7 mouse cellular contexts compared by ENCODE assay signal in the genomic region with DNA sequence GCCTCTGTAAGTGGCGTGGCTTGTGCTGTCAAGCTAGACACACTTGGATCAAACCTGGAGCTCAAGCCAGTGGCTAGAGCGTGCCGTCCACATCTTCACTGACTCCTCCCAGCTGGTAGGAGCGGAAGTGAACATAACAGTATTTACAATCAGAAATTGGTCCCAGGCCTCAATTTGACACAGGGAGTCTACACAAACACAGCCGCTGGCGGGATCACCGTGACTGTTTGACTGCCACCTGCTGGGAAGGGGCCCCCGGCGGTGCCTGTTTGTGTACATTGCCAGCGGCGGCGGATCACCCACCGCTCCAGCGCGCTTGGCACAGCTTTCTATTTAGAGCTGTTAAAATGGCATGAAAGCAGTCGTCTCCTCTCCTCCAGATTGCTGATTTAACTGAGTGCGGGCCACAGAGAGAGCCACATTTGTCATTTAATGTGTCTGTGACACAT. TPM values are rescaled to one million over a fixed set of nuclear protein-coding genes. Genes with fewer than 3 reads are reported as not detected.
A peak's percentile ranks its signal among the peaks of the same experiment; 100 is the strongest.
DNase-seq lines count a peak whose midpoint lies in the region; ATAC-seq and TF ChIP-seq lines count a peak whose summit lies in the region.

No protein-coding gene starts in this region.

- peak overlapping the region; percentile 48; the same call in 1 of the 2 replicates for H3K27ac ChIP-seq in hindbrain, postnatal 0 days
- no peak overlapping the region for H3K27ac ChIP-seq in midbrain, embryonic 10.5 days (replicated peaks)

- H3K27me3 ChIP-seq in hindbrain, postnatal 0 days (ENCODE audit: insufficient read depth, low read length): no peaks in the 10 kb centered on the region
- no peaks in the 10 kb centered on the region for H3K27me3 ChIP-seq in midbrain, embryonic 10.5 days (ENCODE audit: low read depth, poor library complexity, severe bottlenecking)

- WGBS in hindbrain, postnatal 0 days: 19% methylated on average over 17 of the region's 17 CpGs
- 59% methylated on average over 17 of the region's 17 CpGs for WGBS in midbrain, embryonic 10.5 days

- peak overlapping the region; percentile 40 for H3K4me2 ChIP-seq in hindbrain, postnatal 0 days (ENCODE audit: low read depth, low read length)

- H3K9me3 ChIP-seq in hindbrain, postnatal 0 days (ENCODE audit: low read length): no peaks in the 10 kb centered on the region
- H3K9me3 ChIP-seq in midbrain, embryonic 10.5 days (replicated peaks): no peaks in the 10 kb centered on the region

- peak; percentile 13 for DNase-seq in ZHBTc4 (ENCODE audit: low read depth, low spot score)
- peak; percentile 44 for DNase-seq in embryo, embryonic 10 days (ENCODE audit: low spot score)
- DNase-seq in hindbrain, postnatal 0 days (ENCODE audit: low spot score): peak; percentile 82
- peak; percentile 51 for DNase-seq in midbrain, embryonic 10.5 days (ENCODE audit: low spot score)
- DNase-seq in adrenal gland, postnatal 25 days: no peak
- no peak for DNase-seq in thymus, postnatal 36 days

- H3K36me3 ChIP-seq in hindbrain, postnatal 0 days (ENCODE audit: insufficient read depth, low read length): peaks cover 15% of the 10 kb centered on the region; the same call in 1 of the 2 replicates
- H3K36me3 ChIP-seq in midbrain, embryonic 10.5 days: peaks cover 68% of the 10 kb centered on the region

- peaks cover 12% of the 10 kb centered on the region; the same call in 1 of the 2 replicates for H3K4me1 ChIP-seq in hindbrain, postnatal 0 days (ENCODE audit: insufficient read depth, low read length)
- peaks cover 23% of the 10 kb centered on the region for H3K4me1 ChIP-seq in midbrain, embryonic 10.5 days

- ATAC-seq in hindbrain, postnatal 0 days: peak; percentile 73
- no peak for ATAC-seq in megakaryocyte progenitor cell, adult 5-6 weeks (replicated peaks; ENCODE audit: poor library complexity)

- no peak; the same call in 1 of the 2 replicates for TF ChIP-seq CTCF in hindbrain, postnatal 0 days (IDR thresholded peaks at IDR 0.05; ENCODE audit: low read depth)

- H3K4me3 ChIP-seq in hindbrain, postnatal 0 days (ENCODE audit: low read length): peak overlapping the region; percentile 9; the same call in 1 of the 2 replicates
- no peak overlapping the region for H3K4me3 ChIP-seq in midbrain, embryonic 10.5 days

- no peak overlapping the region for H3K9ac ChIP-seq in hindbrain, postnatal 0 days (replicated peaks; ENCODE audit: low read length)

RNA-seq across cellular contexts. Expression of gene Abcg5, which starts 26.6 kb away (rescaled TPM):
- total RNA-seq in hindbrain, postnatal 0 days (2014; rRNA removed): 1.6 and 2.4 TPM in 2 replicates
- 1.3 and 1.4 TPM in 2 replicates for polyA plus RNA-seq in hindbrain, postnatal 0 days (2015; fragmentation: Nextera tagmentation; extraction: Ambion mirVana)
- polyA plus RNA-seq in midbrain, embryonic 10.5 days (2016; fragmentation: Nextera tagmentation; extraction: Ambion mirVana): 1.6 and 3.0 TPM in 2 replicates
- total RNA-seq in adrenal gland, postnatal 25 days (2021): 0.12 and 1.3 TPM in 2 replicates
- total RNA-seq in megakaryocyte progenitor cell, adult 5-6 weeks (2015): not detected in 2 replicates
- total RNA-seq in megakaryocyte progenitor cell, adult 5-6 weeks (2017): not detected in 2 replicates

RNA-seq across cellular contexts. Expression of gene Abcg8, which starts 33.3 kb away (rescaled TPM):
- 0.11 TPM in 1 of 2 replicates, not detected in the other for total RNA-seq in hindbrain, postnatal 0 days (2014; rRNA removed)
- 0.05 TPM in 1 of 2 replicates, not detected in the other for polyA plus RNA-seq in hindbrain, postnatal 0 days (2015; fragmentation: Nextera tagmentation; extraction: Ambion mirVana)
- 0.15 TPM in 1 of 2 replicates, not detected in the other for polyA plus RNA-seq in midbrain, embryonic 10.5 days (2016; fragmentation: Nextera tagmentation; extraction: Ambion mirVana)
- total RNA-seq in adrenal gland, postnatal 25 days (2021): 0.09 and 0.81 TPM in 2 replicates
- not detected in 2 replicates for total RNA-seq in megakaryocyte progenitor cell, adult 5-6 weeks (2015)
- total RNA-seq in megakaryocyte progenitor cell, adult 5-6 weeks (2017): not detected in 2 replicates

Comparison
In these comparisons a context has a peak if more than half of its experiments do, and no peak if none do; other contexts are left out.
1. DNase-seq: peak in ZHBTc4 (single experiment), embryo, embryonic 10 days (single experiment), hindbrain, postnatal 0 days (single experiment) and midbrain, embryonic 10.5 days (single experiment); none in adrenal gland, postnatal 25 days (single experiment) and thymus, postnatal 36 days (0 of 2).